Mouse (Mus musculus) gastrocnemius, postnatal 25 days (tissue): ENCODE measurements around the gene Cep95. TPM values are rescaled to one million over a fixed set of nuclear protein-coding genes. Genes with fewer than 3 reads are reported as not detected.
A peak's percentile ranks its signal among the peaks of the same experiment; 100 is the strongest.

Experiments used
- DNase-seq: peaks from one replicate; pipeline ENCODE4 v3.0.0; 2022
- microRNA-seq, 2 experiments: library from miRNA; unstranded; fragments of <30 nt; microRNA quantifications; one replicate each; pipeline ENCODE4 v1.2.0; 2021; ENCODE audit warnings: borderline replicate concordance in 2 of 2
- total RNA-seq, 2 experiments: library from RNA; stranded (reverse); gene quantifications; 1 replicate in 1 of 2; 2 replicates in 1 of 2; pipeline ENCODE4 v1.2.3; 2021

The Cep95 gene
- total RNA-seq, 2 experiments from 2014 or later = 4.1 to 4.8 TPM

GRCm38 (mm10) chr11:106814601-106815320 is 25.7 kb downstream of the Cep95 start:
- no peak for DNase-seq

GRCm38 (mm10) chr11:106815331-106815730 is 26.3 kb downstream of the Cep95 start:
- DNase-seq = no peak

- DNase-seq = no peak
These were observed 26.7 kb downstream of the Cep95 start for GRCm38 (mm10) chr11:106815761-106816160.

GRCm38 (mm10) chr11:106816316-106816715 is 27.3 kb downstream of the Cep95 start:
- DNase-seq = no peak

- DNase-seq = no peak
These were observed 28.1 kb downstream of the Cep95 start for GRCm38 (mm10) chr11:106817156-106817555.

- no peak for DNase-seq
These were observed 28.8 kb downstream of the Cep95 start for GRCm38 (mm10) chr11:106817808-106818207.

GRCm38 (mm10) chr11:106818341-106818740 is 29.3 kb downstream of the Cep95 start:
- DNase-seq = no peak

- no peak for DNase-seq
These were observed 30.5 kb downstream of the Cep95 start for GRCm38 (mm10) chr11:106819595-106819994.

- DNase-seq = no peak
These were observed 31.2 kb downstream of the Cep95 start for GRCm38 (mm10) chr11:106820252-106820651.

GRCm38 (mm10) chr11:106820972-106821371 is 31.9 kb downstream of the Cep95 start:
- peak; percentile 60 for DNase-seq

- no peak for DNase-seq
These were observed 32.3 kb downstream of the Cep95 start for GRCm38 (mm10) chr11:106821397-106821796.

- no peak for DNase-seq
These were observed 33.4 kb downstream of the Cep95 start for GRCm38 (mm10) chr11:106822491-106822890.

- DNase-seq = no peak
These were observed 33.9 kb downstream of the Cep95 start for GRCm38 (mm10) chr11:106822911-106823310.

GRCm38 (mm10) chr11:106823741-106824140 is 34.7 kb downstream of the Cep95 start:
- DNase-seq = no peak

- no peak for DNase-seq
These were observed 35.4 kb downstream of the Cep95 start for GRCm38 (mm10) chr11:106824403-106824802.

- no peak for DNase-seq
These were observed 39.0 kb downstream of the Cep95 start for GRCm38 (mm10) chr11:106828079-106828478.

GRCm38 (mm10) chr11:106842002-106842401 is 53.0 kb downstream of the Cep95 start:
- no peak for DNase-seq

GRCm38 (mm10) chr11:106851438-106851837 is 62.4 kb downstream of the Cep95 start:
- DNase-seq = no peak

Small RNAs within 50 kb of the gene (microRNA-seq; reads per million reads assigned to microRNA genes)
- gene Gm25994 (0 to 0.53 reads per million in 2 experiments), gene Mir3064 (5.0 to 7.4 reads per million in 2 experiments)

Other genes starting within 250 kb of the Cep95 start
- gene Tex2, start 175.8 kb upstream of the Cep95 start, total RNA-seq = 10 to 100 TPM; 51.9 to 56.2 TPM
- 10 to 100 TPM; 32.2 to 50.6 TPM for gene Pecam1, start 38.6 kb upstream of the Cep95 start, total RNA-seq
- gene Milr1, start 38.0 kb upstream of the Cep95 start, total RNA-seq = not detected
- gene Polg2, start 9.7 kb upstream of the Cep95 start, total RNA-seq = 1 to 10 TPM; 2.8 to 3.3 TPM
- 100 to 1,000 TPM; 183 to 197 TPM for gene Ddx5, start 67 bp upstream of the Cep95 start, total RNA-seq
- 10 to 100 TPM; 22.3 to 23.7 TPM for gene Smurf2, start 131.5 kb downstream of the Cep95 start, total RNA-seq
- 10 to 100 TPM; 10.9 to 17.1 TPM for gene Kpna2, start 210.3 kb downstream of the Cep95 start, total RNA-seq
- 1 to 10 TPM in 1 of 2 experiments, under 1 TPM in 1; 0.92 to 1.4 TPM for gene 1810010H24Rik, start 236.4 kb downstream of the Cep95 start, total RNA-seq